Mouse (Mus musculus): ENCODE measurements around the gene Zkscan4.

- TF ChIP-seq CTCF (IDR thresholded peaks at IDR 0.05; ENCODE audit: low read depth, low read length): no peak
- no peak for TF ChIP-seq POLR2A (IDR thresholded peaks at IDR 0.05; ENCODE audit: borderline replicate concordance, low read depth, low read length)
These were observed 22.4 kb upstream of the Zkscan4 start for GRCm38 (mm10) chr13:21456347-21456746.
